Mouse (Mus musculus): ENCODE results near the gene Ly6g5c. TPM values are rescaled to one million over a fixed set of nuclear protein-coding genes. Genes with fewer than 3 reads are reported as not detected.

The Ly6g5c gene
- polyA plus RNA-seq, 1 experiment from 2014 or later = not detected

- Histone ChIP-seq H3K9ac (no peak overlapping the region), H3K27me3 (ENCODE audit: control insufficient read depth, insufficient read depth, low read length) (no peaks in the 10 kb centered on the region), H3K4me2 (replicated peaks) (no peak overlapping the region), H3K4me3 (replicated peaks; ENCODE audit: low read length) (no peak overlapping the region), H3K36me3 (replicated peaks; ENCODE audit: control insufficient read depth, insufficient read depth) (peaks cover 100% of the 10 kb centered on the region), H3K4me1 (replicated peaks; ENCODE audit: control insufficient read depth, insufficient read depth, low read length) (peaks cover 5% of the 10 kb centered on the region), H3K9me3 (ENCODE audit: control insufficient read depth, low read length) (no peaks in the 10 kb centered on the region), H3K27ac (no peak overlapping the region)
- no peak for ATAC-seq (ENCODE audit: low FRiP score)
- DNase-seq (ENCODE audit: low spot score) = no peak
- 95% methylated on average over 8 of the region's 8 CpGs for WGBS
These were observed 49.2 kb downstream of the Ly6g5c start for GRCm38 (mm10) chr17:35157254-35157653.

GRCm38 (mm10) chr17:35157661-35158175, 49.6 kb downstream of the Ly6g5c start:
- Histone ChIP-seq H3K27ac (no peak overlapping the region), H3K27me3 (ENCODE audit: control insufficient read depth, insufficient read depth, low read length) (no peaks in the 10 kb centered on the region), H3K9me3 (ENCODE audit: control insufficient read depth, low read length) (no peaks in the 10 kb centered on the region), H3K4me3 (replicated peaks; ENCODE audit: low read length) (no peak overlapping the region), H3K9ac (no peak overlapping the region), H3K4me1 (replicated peaks; ENCODE audit: control insufficient read depth, insufficient read depth, low read length) (peaks cover 10% of the 10 kb centered on the region), H3K36me3 (replicated peaks; ENCODE audit: control insufficient read depth, insufficient read depth) (peaks cover 98% of the 10 kb centered on the region), H3K4me2 (replicated peaks) (no peak overlapping the region)
- WGBS = 94% methylated on average over 8 of the region's 8 CpGs
- ATAC-seq (ENCODE audit: low FRiP score) = no peak
- no peak for DNase-seq (ENCODE audit: low spot score)

DNA sequence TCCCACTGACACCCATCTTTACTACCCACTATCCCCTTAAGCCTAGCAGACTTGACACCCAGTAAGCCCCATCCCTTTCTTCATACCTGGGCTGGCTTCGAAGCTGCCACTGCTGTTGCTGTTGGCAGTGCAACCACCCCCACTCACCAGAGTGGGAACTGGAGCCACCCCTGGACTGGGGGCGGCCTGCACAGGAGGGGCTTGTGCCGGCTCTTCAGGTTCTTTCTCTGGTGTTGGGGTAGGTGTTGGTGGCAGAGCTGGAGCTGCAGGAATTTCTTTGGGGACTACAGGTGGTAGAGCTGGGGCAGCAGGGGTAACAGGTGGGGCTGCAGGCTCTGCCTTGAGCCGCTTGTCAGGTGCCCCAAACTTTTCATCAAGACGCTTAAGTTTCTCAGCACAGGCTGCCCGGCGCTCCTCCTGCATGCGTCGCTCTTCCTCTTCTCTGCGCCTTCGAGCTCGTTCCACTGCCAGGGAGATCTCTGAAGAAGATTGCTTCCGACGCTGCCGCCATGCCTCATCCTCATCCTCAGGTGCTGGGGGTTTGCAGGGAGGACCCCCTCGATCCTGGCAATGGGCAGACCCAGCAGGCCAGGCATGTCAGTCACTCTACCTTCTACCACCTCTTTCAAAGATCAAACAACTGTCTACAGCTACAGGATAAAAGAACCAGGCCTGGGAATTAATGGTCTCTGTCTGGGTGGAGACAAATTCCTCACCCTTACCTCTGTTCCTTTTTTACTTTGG, 50.9 kb downstream of the Ly6g5c start:
- no peaks in the 10 kb centered on the region for H3K27me3 ChIP-seq (ENCODE audit: control insufficient read depth, insufficient read depth, low read length)
- H3K9me3 ChIP-seq (ENCODE audit: control insufficient read depth, low read length) = no peaks in the 10 kb centered on the region
- H3K9ac ChIP-seq = no peak overlapping the region
- ATAC-seq (ENCODE audit: low FRiP score) = no peak
- no peak for DNase-seq (ENCODE audit: low spot score)
- 95% methylated on average over 16 of the region's 16 CpGs for WGBS
- peaks cover 88% of the 10 kb centered on the region for H3K36me3 ChIP-seq (replicated peaks; ENCODE audit: control insufficient read depth, insufficient read depth)
- H3K4me1 ChIP-seq (replicated peaks; ENCODE audit: control insufficient read depth, insufficient read depth, low read length) = peaks cover 17% of the 10 kb centered on the region
- H3K4me3 ChIP-seq (replicated peaks; ENCODE audit: low read length) = no peak overlapping the region
- no peak overlapping the region for H3K27ac ChIP-seq
- H3K4me2 ChIP-seq (replicated peaks) = no peak overlapping the region

DNA sequence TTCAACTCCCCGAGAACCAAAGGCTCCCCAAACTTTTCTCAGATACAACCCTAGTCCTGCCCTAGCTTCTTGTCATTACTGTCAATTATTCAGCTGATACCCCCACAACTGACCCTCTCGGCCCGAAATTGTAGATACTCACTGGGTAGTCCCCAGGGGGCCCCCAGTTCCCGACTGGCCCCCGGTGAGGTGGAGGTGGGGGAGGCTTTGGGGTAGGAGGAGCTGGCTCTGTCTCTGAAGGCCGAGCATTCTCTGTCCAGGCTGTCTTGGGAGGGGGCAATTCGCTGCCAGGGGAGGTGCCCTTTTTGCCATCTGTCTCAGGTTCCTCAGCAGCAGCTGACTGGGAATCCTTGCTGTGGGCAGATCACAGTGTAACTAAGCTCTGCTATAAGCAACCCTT, 51.6 kb downstream of the Ly6g5c start:
- H3K9ac ChIP-seq = no peak overlapping the region
- DNase-seq (ENCODE audit: low spot score) (no peak), ATAC-seq (ENCODE audit: low FRiP score) (no peak)
- H3K27ac ChIP-seq = no peak overlapping the region
- H3K4me2 ChIP-seq (replicated peaks) = no peak overlapping the region
- H3K4me3 ChIP-seq (replicated peaks; ENCODE audit: low read length) = no peak overlapping the region
- H3K4me1 ChIP-seq (replicated peaks; ENCODE audit: control insufficient read depth, insufficient read depth, low read length) = peaks cover 17% of the 10 kb centered on the region
- H3K27me3 ChIP-seq (ENCODE audit: control insufficient read depth, insufficient read depth, low read length) = no peaks in the 10 kb centered on the region
- H3K9me3 ChIP-seq (ENCODE audit: control insufficient read depth, low read length) = no peaks in the 10 kb centered on the region
- WGBS = 87% methylated on average over 7 of the region's 7 CpGs
- peaks cover 82% of the 10 kb centered on the region for H3K36me3 ChIP-seq (replicated peaks; ENCODE audit: control insufficient read depth, insufficient read depth)

GRCm38 (mm10) chr17:35161421-35161820, 53.3 kb downstream of the Ly6g5c start:
- peaks cover 64% of the 10 kb centered on the region for H3K36me3 ChIP-seq (replicated peaks; ENCODE audit: control insufficient read depth, insufficient read depth)
- no peaks in the 10 kb centered on the region for H3K9me3 ChIP-seq (ENCODE audit: control insufficient read depth, low read length)
- 83% methylated on average over 11 of the region's 11 CpGs for WGBS
- no peak overlapping the region for H3K4me2 ChIP-seq (replicated peaks)
- H3K4me1 ChIP-seq (replicated peaks; ENCODE audit: control insufficient read depth, insufficient read depth, low read length) = peaks cover 24% of the 10 kb centered on the region
- H3K9ac ChIP-seq = no peak overlapping the region
- DNase-seq (ENCODE audit: low spot score) (no peak), ATAC-seq (ENCODE audit: low FRiP score) (no peak)
- H3K27me3 ChIP-seq (ENCODE audit: control insufficient read depth, insufficient read depth, low read length) = no peaks in the 10 kb centered on the region
- H3K4me3 ChIP-seq (replicated peaks; ENCODE audit: low read length) = no peak overlapping the region
- H3K27ac ChIP-seq = no peak overlapping the region

Other genes with a start within 250 kb of the Ly6g5c start
- 2.2 and 2.3 TPM in 2 replicates for gene Cfb, start 245.8 kb upstream of the Ly6g5c start, polyA plus RNA-seq (2014; fragmentation: Nextera tagmentation; extraction: Ambion mirVana)
- 3.0 and 3.3 TPM in 2 replicates for gene Zbtb12, start 228.8 kb upstream of the Ly6g5c start, polyA plus RNA-seq (2014; fragmentation: Nextera tagmentation; extraction: Ambion mirVana)
- gene Gm20547, start 226.2 kb upstream of the Ly6g5c start, polyA plus RNA-seq (2014; fragmentation: Nextera tagmentation; extraction: Ambion mirVana) = not detected in 2 replicates
- 1.2 and 1.8 TPM in 2 replicates for gene C2, start 210.0 kb upstream of the Ly6g5c start, polyA plus RNA-seq (2014; fragmentation: Nextera tagmentation; extraction: Ambion mirVana)
- 72.6 and 82.1 TPM in 2 replicates for gene Ehmt2, start 209.8 kb upstream of the Ly6g5c start, polyA plus RNA-seq (2014; fragmentation: Nextera tagmentation; extraction: Ambion mirVana)
- gene Slc44a4, start 193.8 kb upstream of the Ly6g5c start, polyA plus RNA-seq (2014; fragmentation: Nextera tagmentation; extraction: Ambion mirVana) = 0.11 and 0.12 TPM in 2 replicates
- 26.9 and 27.2 TPM in 2 replicates for gene Neu1, start 177.0 kb upstream of the Ly6g5c start, polyA plus RNA-seq (2014; fragmentation: Nextera tagmentation; extraction: Ambion mirVana)
- gene Hspa1b, start 149.0 kb upstream of the Ly6g5c start, polyA plus RNA-seq (2014; fragmentation: Nextera tagmentation; extraction: Ambion mirVana) = 0.34 and 0.56 TPM in 2 replicates
- not detected in 2 replicates for gene Gm20481, start 138.4 kb upstream of the Ly6g5c start, polyA plus RNA-seq (2014; fragmentation: Nextera tagmentation; extraction: Ambion mirVana)
- gene Hspa1a, start 136.1 kb upstream of the Ly6g5c start, polyA plus RNA-seq (2014; fragmentation: Nextera tagmentation; extraction: Ambion mirVana) = 7.5 and 11.6 TPM in 2 replicates
- gene Hspa1l, start 135.6 kb upstream of the Ly6g5c start, polyA plus RNA-seq (2014; fragmentation: Nextera tagmentation; extraction: Ambion mirVana) = 1.9 TPM in 2 replicates
- gene Lsm2, start 126.4 kb upstream of the Ly6g5c start, polyA plus RNA-seq (2014; fragmentation: Nextera tagmentation; extraction: Ambion mirVana) = 92.9 and 97.8 TPM in 2 replicates
- gene Vars, start 107.3 kb upstream of the Ly6g5c start, polyA plus RNA-seq (2014; fragmentation: Nextera tagmentation; extraction: Ambion mirVana) = 51.0 and 51.6 TPM in 2 replicates
- 0.13 and 0.16 TPM in 2 replicates for gene Vwa7, start 91.7 kb upstream of the Ly6g5c start, polyA plus RNA-seq (2014; fragmentation: Nextera tagmentation; extraction: Ambion mirVana)
- 1.4 and 1.7 TPM in 2 replicates for gene Sapcd1, start 80.3 kb upstream of the Ly6g5c start, polyA plus RNA-seq (2014; fragmentation: Nextera tagmentation; extraction: Ambion mirVana)
- 1.5 and 2.4 TPM in 2 replicates for gene Msh5, start 61.5 kb upstream of the Ly6g5c start, polyA plus RNA-seq (2014; fragmentation: Nextera tagmentation; extraction: Ambion mirVana)
- gene Clic1, start 58.3 kb upstream of the Ly6g5c start, polyA plus RNA-seq (2014; fragmentation: Nextera tagmentation; extraction: Ambion mirVana) = 23.8 and 24.7 TPM in 2 replicates
- gene Ddah2, start 49.2 kb upstream of the Ly6g5c start, polyA plus RNA-seq (2014; fragmentation: Nextera tagmentation; extraction: Ambion mirVana) = 295 and 328 TPM in 2 replicates
- not detected in 2 replicates for gene Ly6g6c, start 42.9 kb upstream of the Ly6g5c start, polyA plus RNA-seq (2014; fragmentation: Nextera tagmentation; extraction: Ambion mirVana)
- gene Mpig6b, start 42.1 kb upstream of the Ly6g5c start, polyA plus RNA-seq (2014; fragmentation: Nextera tagmentation; extraction: Ambion mirVana) = 0.21 and 0.42 TPM in 2 replicates
- gene Ly6g6e, start 31.4 kb upstream of the Ly6g5c start, polyA plus RNA-seq (2014; fragmentation: Nextera tagmentation; extraction: Ambion mirVana) = not detected in 2 replicates
- gene Ly6g6d, start 30.2 kb upstream of the Ly6g5c start, polyA plus RNA-seq (2014; fragmentation: Nextera tagmentation; extraction: Ambion mirVana) = 0.82 and 0.94 TPM in 2 replicates
- 0.23 TPM in 1 of 2 replicates, not detected in the other for gene Ly6g6f, start 22.7 kb upstream of the Ly6g5c start, polyA plus RNA-seq (2014; fragmentation: Nextera tagmentation; extraction: Ambion mirVana)
- gene Abhd16a, start 19.0 kb upstream of the Ly6g5c start, polyA plus RNA-seq (2014; fragmentation: Nextera tagmentation; extraction: Ambion mirVana) = 86.8 and 89.1 TPM in 2 replicates
- gene Ly6g5b, start 7.1 kb downstream of the Ly6g5c start, polyA plus RNA-seq (2014; fragmentation: Nextera tagmentation; extraction: Ambion mirVana) = 0.44 and 1.0 TPM in 2 replicates
- 21.9 and 22.0 TPM in 2 replicates for gene Gpank1, start 13.2 kb downstream of the Ly6g5c start, polyA plus RNA-seq (2014; fragmentation: Nextera tagmentation; extraction: Ambion mirVana)
- 321 and 339 TPM in 2 replicates for gene Csnk2b, start 13.8 kb downstream of the Ly6g5c start, polyA plus RNA-seq (2014; fragmentation: Nextera tagmentation; extraction: Ambion mirVana)
- gene D17H6S53E, start 18.1 kb downstream of the Ly6g5c start, polyA plus RNA-seq (2014; fragmentation: Nextera tagmentation; extraction: Ambion mirVana) = 6.0 and 6.2 TPM in 2 replicates
- 0.39 TPM in 1 of 2 replicates, not detected in the other for gene Apom, start 23.8 kb downstream of the Ly6g5c start, polyA plus RNA-seq (2014; fragmentation: Nextera tagmentation; extraction: Ambion mirVana)
- 90.2 and 98.2 TPM in 2 replicates for gene Bag6, start 26.9 kb downstream of the Ly6g5c start, polyA plus RNA-seq (2014; fragmentation: Nextera tagmentation; extraction: Ambion mirVana)
- gene Prrc2a, start 56.6 kb downstream of the Ly6g5c start, polyA plus RNA-seq (2014; fragmentation: Nextera tagmentation; extraction: Ambion mirVana) = 152 and 168 TPM in 2 replicates
- gene Aif1, start 67.8 kb downstream of the Ly6g5c start, polyA plus RNA-seq (2014; fragmentation: Nextera tagmentation; extraction: Ambion mirVana) = 7.8 and 8.7 TPM in 2 replicates
- gene Lst1, start 80.2 kb downstream of the Ly6g5c start, polyA plus RNA-seq (2014; fragmentation: Nextera tagmentation; extraction: Ambion mirVana) = 8.2 and 13.3 TPM in 2 replicates
- 0.29 and 0.39 TPM in 2 replicates for gene Ltb, start 86.2 kb downstream of the Ly6g5c start, polyA plus RNA-seq (2014; fragmentation: Nextera tagmentation; extraction: Ambion mirVana)
- not detected in 2 replicates for gene Tnf, start 93.7 kb downstream of the Ly6g5c start, polyA plus RNA-seq (2014; fragmentation: Nextera tagmentation; extraction: Ambion mirVana)
- 0.23 and 0.55 TPM in 2 replicates for gene Lta, start 97.1 kb downstream of the Ly6g5c start, polyA plus RNA-seq (2014; fragmentation: Nextera tagmentation; extraction: Ambion mirVana)
- not detected in 2 replicates for gene Gm16181, start 112.6 kb downstream of the Ly6g5c start, polyA plus RNA-seq (2014; fragmentation: Nextera tagmentation; extraction: Ambion mirVana)
- gene Atp6v1g2, start 125.4 kb downstream of the Ly6g5c start, polyA plus RNA-seq (2014; fragmentation: Nextera tagmentation; extraction: Ambion mirVana) = 122 and 138 TPM in 2 replicates
- gene Nfkbil1, start 127.5 kb downstream of the Ly6g5c start, polyA plus RNA-seq (2014; fragmentation: Nextera tagmentation; extraction: Ambion mirVana) = 3.5 and 3.8 TPM in 2 replicates
- gene Ddx39b, start 133.5 kb downstream of the Ly6g5c start, polyA plus RNA-seq (2014; fragmentation: Nextera tagmentation; extraction: Ambion mirVana) = 341 and 346 TPM in 2 replicates
- gene H2-D1, start 154.5 kb downstream of the Ly6g5c start, polyA plus RNA-seq (2014; fragmentation: Nextera tagmentation; extraction: Ambion mirVana) = 95.5 and 98.1 TPM in 2 replicates
- gene H2-Q1, start 212.1 kb downstream of the Ly6g5c start, polyA plus RNA-seq (2014; fragmentation: Nextera tagmentation; extraction: Ambion mirVana) = 0.25 and 0.27 TPM in 2 replicates
- 3.0 and 3.1 TPM in 2 replicates for gene H2-Q2, start 234.0 kb downstream of the Ly6g5c start, polyA plus RNA-seq (2014; fragmentation: Nextera tagmentation; extraction: Ambion mirVana)